ENCODE assay signal across 8 mouse cellular contexts in the genomic region with DNA sequence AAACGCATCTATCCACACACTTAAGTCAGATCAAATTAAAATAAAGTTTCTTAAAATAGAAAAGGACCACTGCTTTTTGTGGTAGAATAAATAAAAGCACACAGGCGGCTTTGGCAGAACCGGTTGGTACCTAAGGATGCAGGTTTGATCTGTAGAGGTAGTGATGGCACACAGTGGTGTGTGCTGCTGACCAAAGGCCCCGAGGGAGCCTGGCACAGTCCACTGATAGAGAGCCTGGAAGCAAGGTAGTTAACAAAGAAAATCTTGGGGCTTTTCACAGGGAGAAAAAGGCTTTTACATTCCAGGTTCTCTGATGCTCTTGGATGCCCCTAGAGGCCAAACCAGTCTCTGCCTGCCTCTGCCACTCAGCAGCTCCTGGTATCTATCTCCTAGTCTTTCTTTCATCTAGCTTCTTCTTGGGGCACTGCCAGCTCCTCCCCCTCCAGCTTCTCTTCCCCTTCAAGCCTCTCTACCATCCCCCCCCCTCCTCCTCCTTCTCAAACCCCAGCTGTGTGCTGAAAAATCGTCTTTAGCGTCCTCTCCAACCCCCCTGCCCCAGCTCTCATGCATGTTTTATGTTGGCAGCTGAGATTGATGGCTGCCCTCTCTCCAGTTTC.
A peak's percentile ranks its signal among the peaks of the same experiment; 100 is the strongest.
DNase-seq lines count a peak whose midpoint lies in the region; ATAC-seq and TF ChIP-seq lines count a peak whose summit lies in the region.

No protein-coding gene starts in this region.

- H3K4me2 ChIP-seq in heart, postnatal 0 days (ENCODE audit: low read depth, low read length) = no peak overlapping the region
- H3K4me2 ChIP-seq in embryonic facial prominence, embryonic 13.5 days = peak overlapping the region; percentile 27; the same call in 1 of the 2 replicates
- H3K4me2 ChIP-seq in hindbrain, embryonic 12.5 days (replicated peaks) = 0 out of 2 replicates have a peak overlapping the region, but pooled peaks have one; percentile 13
- H3K4me2 ChIP-seq in midbrain, embryonic 11.5 days = no peak overlapping the region

- no peak overlapping the region for H3K4me3 ChIP-seq in heart, postnatal 0 days (ENCODE audit: low read depth, low read length)
- no peak overlapping the region for H3K4me3 ChIP-seq in bone marrow, adult 2 months (replicated peaks; ENCODE audit: control insufficient read depth, low read depth, low read length)
- H3K4me3 ChIP-seq in embryonic facial prominence, embryonic 13.5 days = no peak overlapping the region
- no peak overlapping the region for H3K4me3 ChIP-seq in hindbrain, embryonic 12.5 days
- H3K4me3 ChIP-seq in midbrain, embryonic 11.5 days (ENCODE audit: low read depth, low read length) = no peak overlapping the region

- TF ChIP-seq CTCF in heart, postnatal 0 days (IDR thresholded peaks at IDR 0.05; ENCODE audit: low read depth) = peak; percentile 61
- TF ChIP-seq CTCF in bone marrow, adult 2 months (IDR thresholded peaks at IDR 0.05; ENCODE audit: control insufficient read depth, insufficient read depth, low read length) = peak; percentile 49

- 39% methylated on average over 6 of the region's 6 CpGs for WGBS in heart, postnatal 0 days
- 38% methylated on average over 6 of the region's 6 CpGs for WGBS in bone marrow, adult 2 months
- 36% methylated on average over 6 of the region's 6 CpGs for WGBS in embryonic facial prominence, embryonic 13.5 days
- WGBS in hindbrain, embryonic 12.5 days = 33% methylated on average over 6 of the region's 6 CpGs
- 39% methylated on average over 6 of the region's 6 CpGs for WGBS in midbrain, embryonic 11.5 days

- TF ChIP-seq POLR2A in bone marrow, adult 2 months (IDR thresholded peaks at IDR 0.05; ENCODE audit: borderline replicate concordance, control insufficient read depth, low read depth, low read length) = no peak

- H3K36me3 ChIP-seq in heart, postnatal 0 days (replicated peaks; ENCODE audit: control insufficient read depth, insufficient read depth, low read length) = no peaks in the 10 kb centered on the region
- H3K36me3 ChIP-seq in embryonic facial prominence, embryonic 13.5 days = no peaks in the 10 kb centered on the region
- no peaks in the 10 kb centered on the region for H3K36me3 ChIP-seq in hindbrain, embryonic 12.5 days
- H3K36me3 ChIP-seq in midbrain, embryonic 11.5 days (ENCODE audit: control insufficient read depth, insufficient read depth, low read length) = no peaks in the 10 kb centered on the region

- no peak overlapping the region for H3K27ac ChIP-seq in heart, postnatal 0 days (ENCODE audit: low read depth)
- H3K27ac ChIP-seq in bone marrow, adult 2 months (ENCODE audit: control insufficient read depth, insufficient read depth, low read depth, low read length, poor library complexity) = no peak overlapping the region
- no peak overlapping the region for H3K27ac ChIP-seq in embryonic facial prominence, embryonic 13.5 days
- peak overlapping the region; percentile 88 for H3K27ac ChIP-seq in hindbrain, embryonic 12.5 days
- no peak overlapping the region for H3K27ac ChIP-seq in midbrain, embryonic 11.5 days (ENCODE audit: low read depth, low read length)

- H3K9me3 ChIP-seq in heart, postnatal 0 days (replicated peaks; ENCODE audit: control insufficient read depth, low read length) = no peaks in the 10 kb centered on the region
- H3K9me3 ChIP-seq in embryonic facial prominence, embryonic 13.5 days = no peaks in the 10 kb centered on the region
- H3K9me3 ChIP-seq in hindbrain, embryonic 12.5 days (replicated peaks) = no peaks in the 10 kb centered on the region
- no peaks in the 10 kb centered on the region for H3K9me3 ChIP-seq in midbrain, embryonic 11.5 days (ENCODE audit: control insufficient read depth, low read length)

- no peak for ATAC-seq in heart, postnatal 0 days (ENCODE audit: insufficient read depth, low read depth)
- ATAC-seq in embryonic facial prominence, embryonic 13.5 days (ENCODE audit: insufficient number of reproducible peaks, insufficient read depth, low FRiP score, low TSS enrichment, low read depth) = no peak
- ATAC-seq in hindbrain, embryonic 12.5 days (ENCODE audit: low FRiP score) = peak; percentile 49
- ATAC-seq in midbrain, embryonic 11.5 days (ENCODE audit: low FRiP score) = peak; percentile 43

- H3K4me1 ChIP-seq in heart, postnatal 0 days (ENCODE audit: control insufficient read depth, insufficient read depth) = no peaks in the 10 kb centered on the region
- no peaks in the 10 kb centered on the region for H3K4me1 ChIP-seq in bone marrow, adult 2 months (ENCODE audit: control insufficient read depth, insufficient read depth, low read length)
- H3K4me1 ChIP-seq in embryonic facial prominence, embryonic 13.5 days = peaks cover 25% of the 10 kb centered on the region
- H3K4me1 ChIP-seq in hindbrain, embryonic 12.5 days = peaks cover 69% of the 10 kb centered on the region
- peaks cover 9% of the 10 kb centered on the region for H3K4me1 ChIP-seq in midbrain, embryonic 11.5 days (ENCODE audit: control insufficient read depth, insufficient read depth, low read length)

- H3K27me3 ChIP-seq in heart, postnatal 0 days (ENCODE audit: control insufficient read depth, insufficient read depth, low read length) = no peaks in the 10 kb centered on the region
- no peaks in the 10 kb centered on the region for H3K27me3 ChIP-seq in embryonic facial prominence, embryonic 13.5 days
- no peaks in the 10 kb centered on the region for H3K27me3 ChIP-seq in hindbrain, embryonic 12.5 days
- no peaks in the 10 kb centered on the region for H3K27me3 ChIP-seq in midbrain, embryonic 11.5 days (ENCODE audit: control insufficient read depth, insufficient read depth, low read length)

- H3K9ac ChIP-seq in heart, postnatal 0 days (replicated peaks; ENCODE audit: low read depth, low read length) = no peak overlapping the region
- H3K9ac ChIP-seq in embryonic facial prominence, embryonic 13.5 days = no peak overlapping the region
- H3K9ac ChIP-seq in hindbrain, embryonic 12.5 days = peak overlapping the region; percentile 24; the same call in 1 of the 2 replicates
- H3K9ac ChIP-seq in midbrain, embryonic 11.5 days (ENCODE audit: low read length) = peak overlapping the region; percentile 27

- no peak for TF ChIP-seq EP300 in heart, postnatal 0 days (IDR thresholded peaks at IDR 0.05; ENCODE audit: low read depth)

- DNase-seq in heart, postnatal 0 days (ENCODE audit: low spot score) = peak; percentile 24
- DNase-seq in heart, adult 8-10 months (ENCODE audit: low spot score) = no peak
- DNase-seq in left cerebral cortex, adult 18-20 months (ENCODE audit: low spot score in 2 of 2) = peak; percentile 81 to 82
- peak; percentile 98 for DNase-seq in midbrain, embryonic 11.5 days (ENCODE audit: low spot score, missing footprints)
- DNase-seq in testis, postnatal 10 days (ENCODE audit: low spot score) = peak; percentile 76

Comparison
In these comparisons a context has a peak if more than half of its experiments do, and no peak if none do; other contexts are left out.
1. ATAC-seq: peak in hindbrain, embryonic 12.5 days (single experiment) and midbrain, embryonic 11.5 days (single experiment); none in heart, postnatal 0 days (single experiment) and embryonic facial prominence, embryonic 13.5 days (single experiment).
2. H3K4me2 ChIP-seq: peak in embryonic facial prominence, embryonic 13.5 days (single experiment) and hindbrain, embryonic 12.5 days (single experiment); none in heart, postnatal 0 days (single experiment) and midbrain, embryonic 11.5 days (single experiment).
3. H3K9ac ChIP-seq: peak in hindbrain, embryonic 12.5 days (single experiment) and midbrain, embryonic 11.5 days (single experiment); none in heart, postnatal 0 days (single experiment) and embryonic facial prominence, embryonic 13.5 days (single experiment).